Mouse (Mus musculus) hematopoietic stem cell, adult 5-6 weeks (primary cell): ENCODE results near the gene Ccdc175. TPM values are rescaled to one million over a fixed set of nuclear protein-coding genes. Genes with fewer than 3 reads are reported as not detected.
A peak's percentile ranks its signal among the peaks of the same experiment; 100 is the strongest.

Experiments used
- ATAC-seq, 2 experiments: fragments of 125-278 bp in 1 of 2; replicated peaks in 1 of 2; 2 replicates each; pipeline ENCODE4 v1.8.0; 2016 to 2017; ENCODE audit warnings: inconsistent platforms in 2 of 2, mild to moderate bottlenecking in 2 of 2, moderate number of reproducible peaks in 2 of 2, low read depth in 1 of 2, moderate TSS enrichment in 1 of 2; ENCODE audit not compliant: low FRiP score in 2 of 2, poor library complexity in 2 of 2, severe bottlenecking in 2 of 2, insufficient read depth in 1 of 2, low TSS enrichment in 1 of 2
- total RNA-seq: library from RNA; stranded (forward); fragments of 172-1452, 232-1000 nt; gene quantifications from 2 replicates; pipeline ENCODE4 v1.2.3, GENCODE M21; 2017

Ccdc175 gene
- not detected in 2 replicates for total RNA-seq

DNA sequence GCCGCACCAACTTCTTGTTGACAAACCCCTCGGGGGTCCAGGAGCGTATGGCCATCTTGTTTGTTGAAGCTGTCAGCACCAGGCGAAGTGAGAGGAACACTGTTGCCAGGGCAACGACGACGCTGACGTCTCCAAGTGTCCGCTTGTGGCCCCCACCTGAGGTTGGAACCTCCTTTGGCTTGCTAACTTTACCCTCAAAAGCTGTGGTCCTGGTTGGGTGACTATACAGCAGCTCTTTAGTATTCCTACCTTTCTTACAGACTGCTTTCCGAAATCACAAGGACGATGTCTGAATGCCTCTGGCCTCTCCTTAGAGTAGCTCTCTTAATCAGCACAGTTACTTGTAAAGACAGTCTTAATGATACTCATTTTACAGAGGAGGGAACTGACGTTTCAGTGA is at the start of gene Ccdc175:
Ccdc175 (minus strand) TSS at position 101 of the 400 bp plus-strand sequence.
- no peak for ATAC-seq

- no peak for ATAC-seq
Observed at GRCm38 (mm10) chr12:72234151-72234550, 49.3 kb upstream of the Ccdc175 start.

- no peak for ATAC-seq
Observed at GRCm38 (mm10) chr12:72232826-72233790, 48.3 kb upstream of the Ccdc175 start.

- ATAC-seq, result no peak
Observed at GRCm38 (mm10) chr12:72232176-72232575, 47.3 kb upstream of the Ccdc175 start.

- no peak for ATAC-seq
Observed at GRCm38 (mm10) chr12:72229451-72230196, 44.8 kb upstream of the Ccdc175 start.

DNA sequence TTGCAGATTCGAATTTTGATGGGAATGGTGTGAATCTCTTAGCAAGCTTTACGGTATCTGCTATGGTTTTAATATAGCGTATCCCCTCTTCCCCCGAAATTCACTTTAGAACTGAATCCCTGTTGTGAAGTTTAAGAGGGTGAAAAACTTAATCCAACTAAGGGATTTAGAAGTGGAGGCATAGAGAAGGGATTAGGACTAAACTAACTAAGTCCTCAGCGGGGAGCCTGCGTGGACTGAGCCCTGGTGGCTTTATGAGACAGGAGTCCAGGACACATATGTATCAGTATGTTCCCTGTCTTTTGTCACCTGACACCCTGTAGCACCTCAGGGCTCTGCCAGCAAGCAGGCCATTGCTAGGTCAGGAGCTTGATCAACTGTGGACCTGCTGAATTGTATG is 42.9 kb upstream of the Ccdc175 start:
- ATAC-seq, result no peak

DNA sequence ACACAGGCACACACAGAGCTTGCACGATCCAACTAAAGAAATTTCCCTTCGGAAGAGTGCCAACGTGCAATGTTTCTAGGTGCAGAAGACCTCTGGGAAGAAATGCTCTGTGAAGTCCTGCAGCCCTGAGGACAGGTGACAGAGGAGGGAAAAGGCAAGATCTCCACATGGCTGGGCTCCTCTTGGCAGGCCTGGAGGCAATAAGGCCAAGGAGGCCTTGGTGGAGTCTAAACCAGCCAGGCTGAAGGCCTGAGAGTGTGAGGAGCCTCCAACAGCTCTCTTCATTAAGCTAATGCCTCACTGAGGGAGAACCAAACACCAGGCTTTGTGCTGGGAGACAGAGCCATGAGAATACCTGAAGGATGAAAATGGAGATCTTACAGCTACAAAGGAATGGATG is 40.5 kb upstream of the Ccdc175 start:
- ATAC-seq, result no peak

- ATAC-seq, result no peak
Observed at GRCm38 (mm10) chr12:72223557-72224102, 38.8 kb upstream of the Ccdc175 start.

DNA sequence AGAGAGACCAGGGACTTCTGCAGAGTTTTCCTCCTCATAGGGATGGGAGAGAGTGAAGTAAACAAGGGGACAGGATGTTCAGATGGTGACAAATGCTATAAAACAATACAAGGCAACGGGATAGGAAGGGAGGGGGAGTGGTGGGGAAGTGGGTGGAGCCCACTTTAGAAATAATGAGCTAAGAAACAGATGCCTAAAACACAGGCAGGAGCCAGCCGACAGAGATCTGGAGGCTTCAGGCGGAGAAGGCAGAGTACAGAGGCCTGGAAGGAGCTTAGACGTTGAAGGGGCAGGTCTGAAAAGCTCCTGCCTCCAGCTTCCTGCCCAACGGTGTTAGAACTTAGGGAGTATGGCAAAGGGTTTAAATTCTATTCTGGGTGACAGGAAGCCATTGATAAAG is 28.7 kb upstream of the Ccdc175 start:
- ATAC-seq, result no peak

GRCm38 (mm10) chr12:72200828-72201227 is 16.0 kb upstream of the Ccdc175 start:
- ATAC-seq, result no peak

DNA sequence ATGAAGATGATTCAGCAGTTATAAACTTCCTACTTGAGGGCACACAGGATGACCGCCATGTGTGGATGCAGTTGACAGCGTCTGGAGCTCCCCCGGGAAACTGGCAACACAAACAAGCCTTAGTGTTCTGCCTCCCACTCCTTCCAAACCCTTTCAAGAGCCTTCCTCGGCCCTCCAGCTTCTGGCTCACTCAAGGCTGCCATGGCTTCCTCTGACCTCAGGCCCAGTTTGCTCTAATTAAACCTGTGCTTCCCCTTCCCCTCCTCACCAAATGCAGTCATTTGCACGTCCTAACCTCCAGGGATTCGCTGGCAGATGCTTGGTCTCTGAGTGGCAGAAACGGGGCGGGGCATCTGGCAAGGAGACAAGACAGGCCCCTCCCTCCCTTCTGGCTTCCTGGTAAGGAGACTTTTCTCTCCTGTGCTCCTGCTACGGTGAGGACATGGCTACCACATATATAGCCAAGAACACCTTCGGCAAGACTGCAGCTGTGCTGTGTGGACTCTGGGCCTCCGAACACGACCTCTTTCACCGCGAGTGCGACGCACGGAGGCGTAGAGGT is 13.2 kb upstream of the Ccdc175 start:
- ATAC-seq, result peak in 1 of 2 experiments; percentile 27; a peak in 1 of 4 replicates

GRCm38 (mm10) chr12:72197434-72197833 is 12.6 kb upstream of the Ccdc175 start:
- no peak for ATAC-seq

DNA sequence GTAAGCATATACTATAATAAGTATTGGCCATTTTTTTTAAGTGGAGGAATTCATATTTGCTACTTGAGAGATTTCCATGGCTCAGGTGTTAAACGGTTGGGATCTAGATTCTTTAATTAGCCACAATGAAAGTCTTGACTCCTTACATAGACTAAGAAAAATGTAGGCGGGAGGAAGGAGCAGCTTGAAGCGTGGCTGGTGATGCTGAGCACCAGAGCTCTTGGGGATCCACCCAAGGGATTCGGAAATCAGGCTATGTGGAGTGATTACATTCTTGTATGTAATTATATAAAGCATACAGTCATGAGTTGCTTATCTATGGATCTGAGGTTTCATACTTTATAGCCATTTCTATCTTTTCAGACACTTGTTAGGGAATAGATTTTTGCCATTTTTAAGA is 5.3 kb downstream of the Ccdc175 start:
- ATAC-seq, result no peak

GRCm38 (mm10) chr12:72178322-72178721 is 6.5 kb downstream of the Ccdc175 start:
- ATAC-seq, result no peak

GRCm38 (mm10) chr12:72158421-72158820 is 26.4 kb downstream of the Ccdc175 start:
- no peak for ATAC-seq

GRCm38 (mm10) chr12:72150786-72151185 is 34.0 kb downstream of the Ccdc175 start:
- ATAC-seq, result no peak

DNA sequence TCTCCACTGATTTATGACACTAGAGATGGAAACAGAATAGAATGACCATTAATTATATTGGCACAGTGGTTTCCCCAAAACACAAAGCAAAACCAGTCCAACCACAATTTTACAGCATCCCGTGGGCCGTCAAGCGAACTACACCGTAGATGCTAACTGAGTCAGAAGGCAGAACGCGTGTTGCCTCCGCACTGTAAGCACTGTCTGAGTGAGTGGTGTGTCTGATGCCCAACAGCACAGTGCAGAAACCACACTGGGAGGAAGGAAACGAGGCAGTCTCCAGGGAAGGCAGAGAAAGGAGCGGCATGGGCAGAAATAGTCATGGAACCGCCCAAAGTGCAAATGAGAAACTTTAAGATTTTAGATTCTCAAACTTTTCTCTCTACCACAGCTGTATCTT is 55.6 kb downstream of the Ccdc175 start:
- ATAC-seq, result no peak
